Mouse (Mus musculus) gastrocnemius, postnatal 10 days (tissue): ENCODE measurements at regions not wholly inside any gene's neighbourhood (a gene's known extent, or its start where the extent isn't known, plus 50 kb on each side); places are given as distances from the start of the nearest gene placed in this dataset.

Source experiments
- DNase-seq: peaks from one replicate; pipeline ENCODE4 v3.0.0; 2021; ENCODE audit warnings: mixed read lengths

DNA sequence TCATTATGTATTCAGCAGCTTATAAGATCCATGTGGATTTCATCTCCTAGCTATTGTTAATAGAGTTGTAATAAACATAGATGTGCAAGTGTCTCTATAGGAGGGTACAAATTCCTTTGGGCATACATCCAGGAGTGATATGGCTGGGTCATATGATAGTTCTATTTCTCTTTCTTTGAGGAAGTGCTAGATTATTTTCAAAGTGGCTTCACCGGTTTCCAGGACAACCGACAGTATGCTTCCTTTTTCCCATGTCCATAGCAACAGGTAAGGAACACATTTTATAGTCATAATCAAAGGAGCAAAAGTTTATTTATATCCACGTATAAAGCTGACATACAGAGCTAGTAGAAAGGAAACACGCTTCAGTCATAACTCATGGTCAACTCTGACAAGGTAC, 710.2 kb upstream of the Tenm4 start:
- no peak for DNase-seq

GRCm38 (mm10) chr7:95465506-95465905, 705.5 kb upstream of the Tenm4 start:
- no peak for DNase-seq

DNA sequence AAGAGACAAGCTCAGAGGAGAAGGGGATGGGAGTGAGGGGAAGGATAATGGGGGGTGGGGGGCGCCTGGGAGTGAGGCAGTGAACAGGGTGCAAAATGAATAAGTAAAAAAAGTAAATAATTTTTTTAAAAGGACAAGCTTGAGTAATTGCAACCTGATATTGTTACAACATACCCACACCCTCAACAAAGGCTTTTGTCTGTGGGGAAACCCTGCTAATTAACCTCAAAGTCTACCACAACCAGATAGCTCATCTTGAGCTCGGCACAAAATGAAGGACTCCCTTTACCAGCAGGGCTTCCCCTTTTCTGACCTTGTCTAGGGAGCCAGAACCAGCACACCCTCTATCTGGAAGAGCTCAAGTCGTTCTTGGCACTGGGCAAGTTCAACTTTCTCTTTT, 704.0 kb upstream of the Tenm4 start:
- DNase-seq, result no peak

- DNase-seq, result no peak
Measured at GRCm38 (mm10) chr7:95473892-95474291, 697.2 kb upstream of the Tenm4 start.

GRCm38 (mm10) chr7:95480121-95480726, 690.8 kb upstream of the Tenm4 start:
- DNase-seq, result no peak

DNA sequence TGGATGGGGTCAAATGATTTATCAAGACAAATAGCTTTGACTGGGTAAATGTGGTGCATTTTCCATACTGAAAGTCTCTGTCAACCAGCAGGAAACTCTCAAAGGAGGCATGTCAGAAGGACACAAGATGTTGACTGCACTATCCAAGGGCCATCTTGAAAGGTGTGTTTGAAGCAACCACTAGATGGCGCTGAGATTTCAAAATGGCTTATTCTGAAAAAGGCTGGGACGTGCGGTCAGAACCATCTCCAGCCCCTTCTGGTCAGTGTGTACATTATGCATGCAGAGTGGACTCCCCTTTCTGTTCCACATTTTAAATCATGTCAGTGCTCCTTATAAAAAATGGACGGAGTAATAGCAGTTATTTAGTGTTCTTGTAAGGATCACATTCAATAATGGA, 681.4 kb upstream of the Tenm4 start:
- peak; percentile 5 for DNase-seq

GRCm38 (mm10) chr7:95494793-95495192, 676.3 kb upstream of the Tenm4 start:
- no peak for DNase-seq

DNA sequence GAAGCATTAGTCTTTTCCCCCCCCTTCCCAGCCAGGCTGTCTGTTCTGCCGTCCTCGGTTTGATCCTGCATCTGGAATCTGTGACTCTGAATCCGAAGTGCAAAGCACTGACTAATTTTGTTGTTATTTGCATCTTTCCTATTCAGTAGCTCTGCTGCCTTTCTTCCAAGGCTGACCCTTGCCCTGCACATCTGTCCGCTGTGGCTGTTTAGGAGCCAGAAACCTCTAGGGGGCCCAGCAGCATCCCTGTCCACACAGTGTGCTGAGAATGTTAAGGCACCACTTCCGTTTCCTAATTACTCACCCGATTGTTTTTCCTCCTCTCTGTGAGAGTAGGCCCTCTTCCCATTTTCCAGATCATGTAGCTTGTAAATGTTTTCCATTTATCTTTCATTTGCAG, 668.1 kb upstream of the Tenm4 start:
- DNase-seq, result no peak

- DNase-seq, result no peak
Measured at GRCm38 (mm10) chr7:95547256-95547655, 623.8 kb upstream of the Tenm4 start.

DNA sequence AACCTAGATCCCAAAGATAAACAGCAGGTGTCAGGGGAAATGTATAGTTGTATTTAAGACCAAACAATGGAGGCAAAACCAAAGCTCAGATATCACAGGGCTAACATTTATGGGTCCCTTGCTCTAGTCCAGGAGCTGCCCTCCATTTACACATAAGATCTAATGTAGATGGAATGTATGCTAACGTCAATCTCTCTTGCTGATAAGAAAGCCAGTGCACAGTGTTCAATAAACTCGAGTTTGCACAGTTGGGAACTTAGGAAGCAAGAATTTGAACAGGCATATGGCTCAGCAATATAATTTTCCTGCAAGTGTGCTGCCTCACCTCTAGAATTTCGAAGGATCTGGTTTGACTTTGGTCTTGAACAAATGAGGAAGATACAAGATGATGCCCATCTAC, 620.9 kb upstream of the Tenm4 start:
- no peak for DNase-seq

GRCm38 (mm10) chr7:95551798-95552387, 619.2 kb upstream of the Tenm4 start:
- no peak for DNase-seq

- DNase-seq, result no peak
Measured at GRCm38 (mm10) chr7:95558589-95558988, 612.5 kb upstream of the Tenm4 start.

DNA sequence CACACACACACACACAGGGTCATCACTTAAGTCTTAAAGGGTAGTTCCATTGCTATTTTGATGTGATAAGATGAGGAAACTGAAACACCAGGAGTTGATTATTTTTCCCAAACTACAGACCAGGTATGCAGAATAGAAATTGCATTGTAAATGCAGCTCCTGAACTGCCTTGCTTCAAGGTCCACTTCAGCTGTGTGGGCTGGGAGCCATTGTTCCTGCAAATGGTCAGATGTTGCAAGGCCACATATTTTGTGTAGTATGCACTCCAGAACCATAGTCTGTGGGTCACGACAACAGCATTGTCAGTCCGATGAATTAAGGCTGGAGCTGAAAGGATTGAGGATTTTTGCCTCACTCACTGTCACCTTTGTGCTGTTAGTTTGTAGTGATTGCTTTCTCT, 592.4 kb upstream of the Tenm4 start:
- DNase-seq, result no peak

DNA sequence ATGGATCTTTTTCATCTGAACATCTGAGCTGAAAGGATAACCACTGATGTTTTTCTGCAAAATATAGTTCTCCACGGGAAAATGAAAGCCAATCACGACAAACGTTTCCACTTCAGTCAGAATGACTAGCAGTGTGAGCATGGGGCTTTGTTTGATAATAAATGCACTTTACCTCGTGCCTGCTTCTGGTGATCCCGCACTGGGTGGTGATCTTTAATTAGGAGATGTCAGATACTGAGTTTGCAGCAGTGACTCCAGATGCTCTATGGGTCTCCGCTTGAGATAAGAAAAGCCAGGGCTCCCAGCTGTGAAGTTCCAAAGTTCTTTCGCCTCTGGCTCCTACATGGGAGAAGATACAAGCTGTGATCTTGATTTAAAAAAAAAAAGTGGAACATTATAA, 589.7 kb upstream of the Tenm4 start:
- DNase-seq, result no peak

GRCm38 (mm10) chr7:95598339-95598738, 572.7 kb upstream of the Tenm4 start:
- no peak for DNase-seq

DNA sequence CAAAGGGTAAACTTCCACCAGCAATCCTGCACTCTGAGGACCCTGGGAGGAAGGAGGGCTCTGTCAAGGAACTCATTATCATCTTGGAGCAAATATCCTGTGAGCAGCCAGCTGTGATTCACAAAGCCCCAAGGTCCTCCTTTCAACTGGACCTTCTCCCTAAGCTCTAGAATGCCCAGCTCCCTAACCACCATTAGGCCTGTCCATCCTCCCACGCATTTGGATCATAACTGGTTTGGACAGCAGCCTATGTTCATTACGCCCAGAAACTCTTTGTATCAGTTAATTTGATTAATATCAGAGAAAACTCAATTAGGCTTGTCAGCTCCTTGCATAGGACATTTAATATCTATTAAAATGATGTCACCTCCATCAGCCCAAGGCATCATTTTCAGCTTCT, 557.3 kb upstream of the Tenm4 start:
- no peak for DNase-seq

DNA sequence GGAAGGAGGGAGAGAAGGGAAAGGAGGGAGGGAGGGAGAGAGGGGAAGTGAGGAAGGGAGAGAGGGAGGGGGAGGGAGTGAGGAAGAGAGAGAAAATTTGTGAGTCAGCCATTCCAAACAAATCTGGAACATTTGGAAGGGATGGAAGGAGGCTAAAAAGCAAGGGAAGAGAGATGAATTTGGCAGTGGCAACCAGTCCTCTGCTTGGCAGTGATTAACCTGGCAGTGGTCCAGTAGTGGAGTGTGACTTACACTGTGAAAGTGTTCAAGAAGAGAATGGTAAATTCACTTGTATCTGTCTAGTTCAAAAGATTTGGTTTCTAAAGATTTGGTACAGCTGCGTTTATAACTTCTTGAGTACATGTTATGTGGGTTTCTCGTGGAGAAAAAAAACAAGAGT, 553.7 kb upstream of the Tenm4 start:
- peak; percentile 13 for DNase-seq

DNA sequence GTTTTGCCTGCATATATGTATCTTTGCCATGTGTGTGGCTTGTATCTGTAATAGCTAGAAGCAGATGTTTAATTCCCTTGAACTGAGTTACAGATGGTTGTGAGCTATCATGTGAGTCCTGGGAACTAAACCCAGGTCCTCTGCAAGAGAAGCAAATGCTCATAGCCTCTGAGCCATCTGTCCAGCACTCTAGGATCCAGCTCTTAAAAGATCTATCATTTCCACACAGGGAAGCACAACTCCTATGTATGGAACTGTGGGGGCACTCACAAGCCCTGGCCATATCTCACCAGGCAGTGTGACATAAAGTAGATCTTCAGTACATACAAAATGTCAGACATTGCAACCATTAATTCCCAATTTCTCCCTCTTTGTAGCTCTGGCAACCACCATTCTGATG, 552.9 kb upstream of the Tenm4 start:
- no peak for DNase-seq

DNA sequence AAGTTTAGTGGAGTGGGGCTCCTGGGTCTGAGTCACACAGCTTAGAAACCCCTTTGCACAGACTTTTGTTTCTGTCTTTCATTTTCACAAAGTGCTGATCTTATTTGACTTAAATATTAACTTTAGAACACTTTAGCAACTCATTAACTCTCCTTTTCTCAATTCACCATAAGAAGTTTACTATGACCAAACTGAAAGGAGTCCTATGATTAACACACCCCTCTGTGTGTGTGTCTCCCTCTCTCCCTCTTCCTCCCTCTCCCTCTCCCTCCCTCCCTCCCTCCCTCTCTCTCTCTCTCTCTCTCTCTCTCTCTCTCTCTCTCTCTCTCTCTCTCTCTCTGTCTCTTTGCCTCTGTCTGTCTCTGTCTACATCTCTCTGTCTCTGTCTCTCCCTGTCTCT, 551.0 kb upstream of the Tenm4 start:
- no peak for DNase-seq

GRCm38 (mm10) chr7:95640683-95641082, 530.4 kb upstream of the Tenm4 start:
- DNase-seq, result no peak

GRCm38 (mm10) chr7:95674319-95674718, 496.7 kb upstream of the Tenm4 start:
- no peak for DNase-seq

DNA sequence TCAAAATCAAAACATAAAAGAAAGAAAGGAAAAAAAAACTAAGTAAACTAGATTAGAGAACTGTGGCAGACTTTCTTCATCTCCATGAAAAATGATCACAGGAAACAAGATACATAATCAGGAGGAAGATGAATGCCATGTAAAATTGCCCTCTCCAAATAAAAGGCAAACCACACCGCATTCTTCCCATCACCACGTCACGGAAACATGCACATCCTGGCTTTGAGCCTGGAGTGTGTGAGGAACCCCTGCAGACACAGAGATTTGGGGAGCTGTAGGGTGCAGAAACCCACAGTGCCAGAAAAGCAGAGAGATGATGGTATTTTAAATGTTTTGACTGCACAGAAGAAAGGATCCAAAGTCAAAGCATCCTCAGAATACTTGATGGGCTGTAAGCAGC, 488.5 kb upstream of the Tenm4 start:
- no peak for DNase-seq

GRCm38 (mm10) chr7:95687733-95688132, 483.3 kb upstream of the Tenm4 start:
- no peak for DNase-seq
